Mouse (Mus musculus) cerebellum, adult 2 months (tissue): ENCODE results near the gene Raet1d.
"Not testable (repeated sequence)": the region's sequence is repeated elsewhere in the genome, so short reads cannot be mapped to it uniquely, and the experiment has no call there.

Experiments
- CTCF ChIP-seq: fragments of 200-500 bp; IDR thresholded peaks from 2 replicates; pipeline ENCODE4 v1.5.1; 2011; ENCODE audit warnings: low read depth, mild to moderate bottlenecking, control low read depth, low read length, moderate library complexity, borderline replicate concordance; ENCODE audit not compliant: insufficient read depth
- POLR2A ChIP-seq: fragments of 200-500 bp; IDR thresholded peaks from 2 replicates; pipeline ENCODE4 v1.6.1; 2011; ENCODE audit warnings: low read length, control low read depth, borderline replicate concordance; ENCODE audit not compliant: insufficient read depth

DNA sequence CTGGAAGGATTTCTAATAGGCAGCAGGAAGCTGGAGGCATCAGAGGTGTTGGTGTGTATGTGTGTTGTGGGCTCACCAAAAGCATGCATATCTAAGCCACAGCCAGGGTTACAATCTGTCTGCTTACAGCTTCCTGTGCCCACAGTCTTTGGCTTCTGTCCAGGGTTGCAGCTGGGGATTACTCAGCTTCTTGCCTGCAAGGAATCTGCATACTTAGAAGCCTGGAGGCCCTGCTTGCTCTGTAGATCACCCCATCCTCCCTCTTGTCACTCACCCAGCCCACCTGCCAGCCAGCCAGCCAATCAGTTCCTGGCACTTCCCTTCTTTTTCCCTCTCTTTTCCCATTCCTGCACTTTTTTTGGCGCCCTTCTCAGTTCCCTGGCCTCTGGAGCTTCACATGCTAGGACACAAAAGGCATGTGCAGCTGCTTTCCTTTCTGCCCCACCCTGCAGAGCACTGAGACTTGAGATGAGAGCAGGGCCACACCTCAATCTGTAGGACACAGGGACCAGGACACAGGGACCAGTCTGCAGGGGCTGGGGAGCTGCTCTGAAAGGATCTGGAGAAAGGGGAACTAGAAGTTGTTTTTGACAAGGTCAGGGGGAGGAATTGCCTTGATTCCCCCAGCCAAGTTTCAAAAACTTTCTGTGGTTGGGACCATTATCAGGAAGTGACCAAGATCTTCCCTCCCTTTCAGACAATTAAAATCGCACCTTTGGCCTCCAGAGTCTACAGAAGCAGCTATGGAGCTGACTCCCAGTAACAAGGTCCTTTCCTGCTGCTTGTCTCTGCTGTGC, 32.9 kb downstream of the Raet1d start:
- TF ChIP-seq POLR2A, CTCF: not testable (repeated sequence)
